Mouse (Mus musculus): ENCODE measurements around the gene Jmjd6.

DNA sequence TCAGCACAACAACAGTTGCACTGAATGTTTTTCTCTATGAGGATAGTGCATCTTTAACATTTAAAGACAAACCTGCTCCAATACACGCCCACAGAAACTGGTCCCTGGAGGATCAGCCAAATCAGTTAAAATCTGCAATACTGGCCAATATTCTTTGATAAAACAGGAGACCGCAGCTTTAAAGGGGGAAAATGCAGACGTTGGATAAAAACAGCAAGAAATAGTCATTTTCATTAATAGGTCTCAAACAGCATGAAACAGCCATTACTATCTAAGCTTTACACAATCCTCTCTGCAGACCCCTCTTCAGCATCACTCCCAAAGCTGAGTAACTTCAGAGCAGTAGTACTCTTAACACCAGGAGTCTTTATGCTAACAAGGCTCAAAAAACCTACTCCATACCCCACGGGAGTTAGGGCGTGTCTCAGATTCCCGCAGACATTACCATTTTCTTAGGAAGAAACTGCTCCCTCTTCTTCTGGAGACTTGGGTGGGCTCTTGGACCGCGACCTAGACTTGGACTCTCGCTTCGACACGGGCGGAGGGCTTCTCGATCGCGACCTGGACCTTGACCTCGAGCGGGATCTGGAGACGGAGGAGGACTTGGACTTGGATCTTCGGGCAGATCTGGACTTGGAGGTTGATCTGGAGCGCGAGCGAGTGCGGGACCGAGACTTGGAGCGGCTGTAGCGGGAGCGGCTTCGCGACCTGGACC is 8.5 kb upstream of the Jmjd6 start:
- peak; percentile 30; the same call in 1 of the 2 replicates for TF ChIP-seq POLR2A (IDR thresholded peaks at IDR 0.05; ENCODE audit: control insufficient read depth, low read depth, low read length)
- no peak for TF ChIP-seq CTCF (IDR thresholded peaks at IDR 0.05; ENCODE audit: control insufficient read depth, insufficient read depth, insufficient replicate concordance, low read depth, low read length)

All from testis, adult 2 months (tissue).